Mouse (Mus musculus) liver, postnatal 0 days (tissue): ENCODE data around the gene Dppa5a. TPM values are rescaled to one million over a fixed set of nuclear protein-coding genes. Genes with fewer than 3 reads are reported as not detected.

Experiments used
- ATAC-seq: fragments of 200-750 bp; cut with Nextera tagmentation; 2 replicates; pipeline ENCODE4 v1.8.0; 2017; ENCODE audit warnings: mild to moderate bottlenecking, moderate library complexity
- DNase-seq: peaks from one replicate; pipeline ENCODE4 v3.0.0-alpha.2; 2016
- H3K27ac ChIP-seq: fragments of 300-500 bp; sonication (generic); 2 replicates; pipeline ENCODE4 v1.5.1; 2014; ENCODE audit warnings: antibody characterized with exemption, moderate library complexity, mild to moderate bottlenecking, low read depth
- H3K27me3 ChIP-seq: fragments of 300-500 bp; sonication (generic); 2 replicates; pipeline ENCODE4 v1.6.1; 2014; ENCODE audit warnings: low read length, control low read depth, mixed read lengths; ENCODE audit not compliant: insufficient read depth
- H3K36me3 ChIP-seq: fragments of 300-500 bp; sonication (generic); replicated peaks from 2 replicates; pipeline ENCODE4 v1.6.1; 2014; ENCODE audit warnings: mild to moderate bottlenecking, control low read depth, low read length, moderate library complexity, mixed read lengths; ENCODE audit not compliant: insufficient read depth
- H3K4me1 ChIP-seq: fragments of 300-500 bp; sonication (generic); 2 replicates; pipeline ENCODE4 v1.6.1; 2014; ENCODE audit warnings: antibody characterized with exemption, mild to moderate bottlenecking, control low read depth; ENCODE audit not compliant: insufficient read depth
- H3K4me2 ChIP-seq: fragments of 300-500 bp; sonication (generic); 2 replicates; pipeline ENCODE4 v1.6.1; 2014; ENCODE audit warnings: low read depth, mild to moderate bottlenecking, low read length, moderate library complexity, mixed read lengths
- H3K4me3 ChIP-seq: fragments of 300-500 bp; sonication (generic); 2 replicates; pipeline ENCODE4 v1.5.1; 2014; ENCODE audit warnings: low read depth, low read length
- H3K9ac ChIP-seq: fragments of 300-500 bp; sonication (generic); replicated peaks from 2 replicates; pipeline ENCODE4 v1.6.1; 2014; ENCODE audit warnings: mild to moderate bottlenecking, moderate library complexity
- H3K9me3 ChIP-seq: fragments of 300-500 bp; sonication (generic); 2 replicates; pipeline ENCODE4 v1.6.1; 2016; ENCODE audit warnings: mild to moderate bottlenecking, control low read depth, low read length, mixed read lengths
- CTCF ChIP-seq: sonication (generic); IDR thresholded peaks from 2 replicates; pipeline ENCODE4 v1.5.1; 2016; ENCODE audit warnings: antibody characterized with exemption, low read depth
- EP300 ChIP-seq: IDR thresholded peaks from 2 replicates; pipeline ENCODE4 v1.6.1; 2016; ENCODE audit warnings: antibody characterized with exemption, low read depth, mild to moderate bottlenecking
- WGBS: fragments of 180-500 bp; shearing (Covaris S2); extraction: QIAGEN DNeasy Blood & Tissue Kit; methylation state at CpG from one replicate; pipeline ENCODE4 v1.1.7; 2014; ENCODE audit not compliant: insufficient replicate concordance; 5-methylcytosine and 5-hydroxymethylcytosine counted together
- polyA plus RNA-seq: library from polyadenylated mRNA; unstranded; fragments of >200 nt; fragmentation: Nextera tagmentation; extraction: Ambion mirVana; gene quantifications from 2 replicates; pipeline ENCODE4 v1.2.1, GENCODE M21; 2015

The Dppa5a gene
- polyA plus RNA-seq, 1 experiment from 2014 or later, result not detected

- ATAC-seq (no peak), DNase-seq (no peak)
- Histone ChIP-seq H3K4me1 (peaks cover 6% of the 10 kb centered on the region; the same call in 1 of the 2 replicates), H3K27ac (no peak overlapping the region), H3K9me3 (no peaks in the 10 kb centered on the region), H3K4me2 (no peak overlapping the region), H3K27me3 (peaks cover 15% of the 10 kb centered on the region; the same call in 1 of the 2 replicates), H3K36me3 (no peaks in the 10 kb centered on the region), H3K4me3 (no peak overlapping the region), H3K9ac (no peak overlapping the region)
- no peak for TF ChIP-seq EP300
- no peak for TF ChIP-seq CTCF
- 49% methylated on average over 8 of the region's 8 CpGs for WGBS
Observed at GRCm38 (mm10) chr9:78377546-78377945, 9.6 kb upstream of the Dppa5a start.

DNA sequence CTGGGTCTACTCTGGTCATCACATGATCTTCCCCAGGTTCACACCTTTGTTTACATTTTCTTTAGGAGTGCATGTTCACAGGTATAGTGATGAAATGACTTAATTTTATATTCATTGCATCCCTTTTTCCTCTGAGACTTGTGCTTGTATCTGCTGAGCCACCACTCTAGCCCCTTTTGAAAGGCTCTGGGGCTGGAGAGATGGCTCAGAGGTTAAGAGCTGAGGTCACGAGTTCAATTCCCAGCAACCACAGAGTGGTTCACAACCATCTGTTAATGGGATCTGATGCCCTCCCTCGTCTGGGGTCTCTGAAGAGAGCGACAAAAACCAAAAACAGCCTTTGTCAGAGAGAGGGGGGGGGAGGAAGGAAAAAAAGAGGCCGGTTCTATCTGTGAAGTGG lies 7.5 kb upstream of the Dppa5a start:
- no peak overlapping the region for H3K9ac ChIP-seq
- H3K27me3 ChIP-seq, result peaks cover 15% of the 10 kb centered on the region; the same call in 1 of the 2 replicates
- H3K4me3 ChIP-seq, result no peak overlapping the region
- DNase-seq (no peak), ATAC-seq (no peak)
- WGBS, result 73% methylated on average over 4 of the region's 4 CpGs
- no peaks in the 10 kb centered on the region for H3K9me3 ChIP-seq
- H3K36me3 ChIP-seq, result no peaks in the 10 kb centered on the region
- H3K4me1 ChIP-seq, result peaks cover 6% of the 10 kb centered on the region; the same call in 1 of the 2 replicates
- no peak overlapping the region for H3K4me2 ChIP-seq
- TF ChIP-seq CTCF (no peak), EP300 (no peak)
- no peak overlapping the region for H3K27ac ChIP-seq

GRCm38 (mm10) chr9:78374885-78375389 lies 7.0 kb upstream of the Dppa5a start:
- Histone ChIP-seq H3K27me3 (peaks cover 15% of the 10 kb centered on the region; the same call in 1 of the 2 replicates), H3K9me3 (no peaks in the 10 kb centered on the region), H3K36me3 (no peaks in the 10 kb centered on the region), H3K4me1 (peaks cover 6% of the 10 kb centered on the region; the same call in 1 of the 2 replicates), H3K9ac (no peak overlapping the region), H3K4me2 (no peak overlapping the region), H3K4me3 (no peak overlapping the region), H3K27ac (no peak overlapping the region)
- TF ChIP-seq EP300, result no peak
- TF ChIP-seq CTCF, result no peak
- 62% methylated on average over 1 of the region's 1 CpGs for WGBS
- ATAC-seq (no peak), DNase-seq (no peak)

DNA sequence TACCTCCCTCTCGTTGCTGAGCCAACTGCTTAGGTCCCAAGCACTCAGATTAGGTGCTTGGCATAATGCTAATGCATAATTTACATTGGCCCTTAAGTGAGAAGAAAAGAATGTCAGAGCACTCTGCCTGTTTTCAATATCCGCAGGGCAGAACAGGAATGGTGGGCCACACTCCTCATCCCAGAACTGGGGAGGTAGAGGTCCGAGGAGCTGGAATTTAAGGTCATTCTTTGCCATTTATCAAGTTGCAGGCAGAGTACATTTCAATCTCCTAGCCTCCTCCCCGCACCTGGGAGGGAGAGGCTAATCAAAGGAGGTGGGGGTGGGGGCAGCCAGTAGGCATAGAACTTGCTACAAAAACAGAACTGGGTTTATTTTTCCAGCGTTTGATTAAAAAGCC lies 6.4 kb upstream of the Dppa5a start:
- H3K4me3 ChIP-seq, result no peak overlapping the region
- no peaks in the 10 kb centered on the region for H3K9me3 ChIP-seq
- H3K4me2 ChIP-seq, result no peak overlapping the region
- no peak for TF ChIP-seq CTCF
- TF ChIP-seq EP300, result no peak
- H3K4me1 ChIP-seq, result peaks cover 6% of the 10 kb centered on the region; the same call in 1 of the 2 replicates
- WGBS, result 46% methylated on average over 5 of the region's 5 CpGs
- DNase-seq (no peak), ATAC-seq (no peak)
- no peaks in the 10 kb centered on the region for H3K36me3 ChIP-seq
- H3K27me3 ChIP-seq, result peaks cover 11% of the 10 kb centered on the region; the same call in 1 of the 2 replicates
- H3K9ac ChIP-seq, result no peak overlapping the region
- no peak overlapping the region for H3K27ac ChIP-seq

GRCm38 (mm10) chr9:78372827-78373504 lies 5.0 kb upstream of the Dppa5a start:
- Histone ChIP-seq H3K4me3 (no peak overlapping the region), H3K27me3 (0 out of 2 replicates have a peak, but pooled peaks cover 5% of the 10 kb centered on the region), H3K4me1 (peaks cover 2% of the 10 kb centered on the region; the same call in 1 of the 2 replicates), H3K27ac (no peak overlapping the region), H3K9ac (no peak overlapping the region), H3K4me2 (no peak overlapping the region), H3K9me3 (no peaks in the 10 kb centered on the region), H3K36me3 (no peaks in the 10 kb centered on the region)
- WGBS, result 68% methylated on average over 10 of the region's 10 CpGs
- TF ChIP-seq CTCF, result no peak
- DNase-seq (no peak), ATAC-seq (no peak)

GRCm38 (mm10) chr9:78371441-78371840 lies 3.5 kb upstream of the Dppa5a start:
- TF ChIP-seq EP300, result no peak
- no peak for TF ChIP-seq CTCF
- 91% methylated on average over 3 of the region's 3 CpGs for WGBS

More at GRCm38 (mm10) chr9:78371441-78371840, 3.5 kb upstream of the Dppa5a start:
- H3K4me1 ChIP-seq, result no peaks in the 10 kb centered on the region
- no peak overlapping the region for H3K27ac ChIP-seq
- no peak overlapping the region for H3K4me3 ChIP-seq
- H3K9me3 ChIP-seq, result no peaks in the 10 kb centered on the region
- no peaks in the 10 kb centered on the region for H3K27me3 ChIP-seq
- H3K36me3 ChIP-seq, result no peaks in the 10 kb centered on the region
- no peak overlapping the region for H3K9ac ChIP-seq
- H3K4me2 ChIP-seq, result no peak overlapping the region
- ATAC-seq, result no peak
- no peak for DNase-seq
